Mouse (Mus musculus): ENCODE results near the gene Shmt2. TPM values are rescaled to one million over a fixed set of nuclear protein-coding genes. Genes with fewer than 3 reads are reported as not detected.

The Shmt2 gene
- 34.0 and 35.9 TPM in 2 replicates for polyA plus RNA-seq (2012; rRNA removed)

GRCm38 (mm10) chr10:127522088-127522581 is at the start of gene Shmt2:
Gene Shmt2 (minus strand): TSS chr10:127522444.

GRCm38 (mm10) chr10:127534036-127534928 is 12.0 kb upstream of the Shmt2 start, which contains the start of gene Nxph4:
Gene Nxph4 (minus strand): TSS chr10:127534559.

GRCm38 (mm10) chr10:127514764-127515163 is 7.5 kb downstream of the Shmt2 start, which contains the start of gene Ndufa4l2:
Gene Ndufa4l2 (plus strand): TSS chr10:127514967.

GRCm38 (mm10) chr10:127500894-127501893 is 21.1 kb downstream of the Shmt2 start, which contains the start of gene Stac3:
Gene Stac3 (plus strand): TSS chr10:127501686.

Other genes with a start within 250 kb of the Shmt2 start
- 35.2 and 37.4 TPM in 2 replicates for gene Mbd6, start 233.4 kb downstream of the Shmt2 start, polyA plus RNA-seq (2012; rRNA removed)
- 31.8 and 34.2 TPM in 2 replicates for gene Mars, start 210.7 kb downstream of the Shmt2 start, polyA plus RNA-seq (2012; rRNA removed)
- 1.1 and 2.8 TPM in 2 replicates for gene Arhgap9, start 200.5 kb downstream of the Shmt2 start, polyA plus RNA-seq (2012; rRNA removed)
- gene Gli1, start 180.5 kb downstream of the Shmt2 start, polyA plus RNA-seq (2012; rRNA removed): 5.7 and 9.6 TPM in 2 replicates
- not detected in 2 replicates for gene Inhbe, start 168.0 kb downstream of the Shmt2 start, polyA plus RNA-seq (2012; rRNA removed)
- 0.09 and 0.10 TPM in 2 replicates for gene Inhbc, start 152.0 kb downstream of the Shmt2 start, polyA plus RNA-seq (2012; rRNA removed)
- 64.7 and 74.9 TPM in 2 replicates for gene R3hdm2, start 142.1 kb downstream of the Shmt2 start, polyA plus RNA-seq (2012; rRNA removed)
- gene Stac3, start 20.8 kb downstream of the Shmt2 start, polyA plus RNA-seq (2012; rRNA removed): 2.1 and 3.9 TPM in 2 replicates
- gene Ndufa4l2, start 7.5 kb downstream of the Shmt2 start, polyA plus RNA-seq (2012; rRNA removed): 28.4 and 32.1 TPM in 2 replicates
- gene Nxph4, start 12.1 kb upstream of the Shmt2 start, polyA plus RNA-seq (2012; rRNA removed): 0.22 and 0.43 TPM in 2 replicates
- 65.5 and 79.6 TPM in 2 replicates for gene Lrp1, start 98.7 kb upstream of the Shmt2 start, polyA plus RNA-seq (2012; rRNA removed)
- gene Stat6, start 120.5 kb upstream of the Shmt2 start, polyA plus RNA-seq (2012; rRNA removed): 27.3 and 36.1 TPM in 2 replicates
- 1.5 and 1.7 TPM in 2 replicates for gene Nemp1, start 144.5 kb upstream of the Shmt2 start, polyA plus RNA-seq (2012; rRNA removed)
- gene Nab2, start 146.1 kb upstream of the Shmt2 start, polyA plus RNA-seq (2012; rRNA removed): 14.6 and 15.5 TPM in 2 replicates
- gene Myo1a, start 182.7 kb upstream of the Shmt2 start, polyA plus RNA-seq (2012; rRNA removed): 15.6 and 18.5 TPM in 2 replicates
- not detected in 2 replicates for gene Tac2, start 202.0 kb upstream of the Shmt2 start, polyA plus RNA-seq (2012; rRNA removed)
- gene Zbtb39, start 217.1 kb upstream of the Shmt2 start, polyA plus RNA-seq (2012; rRNA removed): 1.7 and 2.2 TPM in 2 replicates
- 1.2 and 1.4 TPM in 2 replicates for gene Gpr182, start 229.3 kb upstream of the Shmt2 start, polyA plus RNA-seq (2012; rRNA removed)
- gene Rdh1, start 237.3 kb upstream of the Shmt2 start, polyA plus RNA-seq (2012; rRNA removed): 0.01 and 0.10 TPM in 2 replicates
- 0.15 and 0.23 TPM in 2 replicates for gene Rdh16f1, start 237.3 kb upstream of the Shmt2 start, polyA plus RNA-seq (2012; rRNA removed)

All from stomach, adult 2 months (tissue).